Mouse (Mus musculus) ES-Bruce4 (cell line): ENCODE data around the gene Themis2.

Experiments used
- CTCF ChIP-seq: IDR thresholded peaks from one replicate; pipeline ENCODE4 v1.8.1; 2011; ENCODE audit warnings: low read depth, low read length
- EP300 ChIP-seq: IDR thresholded peaks from 2 replicates; pipeline ENCODE4 v1.6.1; 2011; ENCODE audit warnings: low read depth, low read length; ENCODE audit not compliant: insufficient read depth
- POLR2A ChIP-seq: IDR thresholded peaks from one replicate; pipeline ENCODE4 v1.8.1; 2011; ENCODE audit warnings: low read length; ENCODE audit not compliant: insufficient read depth

DNA sequence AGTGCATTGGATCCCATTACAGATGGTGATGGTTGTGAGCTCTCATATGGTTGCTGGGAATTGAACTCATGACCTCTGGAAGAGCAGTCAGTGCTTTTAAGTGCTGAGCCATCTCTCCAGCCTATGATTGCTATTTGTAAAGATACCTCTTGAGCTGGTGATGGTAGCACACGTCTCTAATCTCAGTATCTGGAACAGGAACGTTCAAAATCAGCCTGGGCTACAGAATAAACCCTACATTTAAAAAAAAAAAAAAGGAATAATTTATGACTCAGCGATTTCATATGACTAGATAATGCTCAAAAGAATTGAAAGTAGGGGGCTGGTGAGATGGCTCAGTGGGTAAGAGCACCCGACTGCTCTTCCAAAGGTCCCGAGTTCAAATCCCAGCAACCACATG, 7.0 kb upstream of the Themis2 start:
- TF ChIP-seq CTCF (no peak), POLR2A (no peak), EP300 (no peak)
